In genomic region chr5:49058926-49059325, GRCm38 (mm10) we compare ENCODE assay signal across 15 mouse cellular contexts.
A peak's percentile ranks its signal among the peaks of the same experiment; 100 is the strongest.
DNase-seq lines count a peak whose midpoint lies in the region; ATAC-seq lines count a peak whose summit lies in the region.
"Had no signal": no experiment of that assay in that cellular context is flagged by ENCODE, and none has a peak within 500 bp of the region (broad histone marks: within the 10 kb centered on the region; RNA-seq: fewer than 3 reads in every experiment).

No protein-coding gene starts in this region.

- no peak for ATAC-seq in cerebellum, adult (ENCODE audit: insufficient number of reproducible peaks, low FRiP score, low TSS enrichment)
- ATAC-seq: activated CD4-positive, CD25-positive, alpha-beta regulatory T cell, adult 4 months; CD4-positive, CD25-positive, alpha-beta regulatory T cell, adult 4 months; forebrain, embryonic 14.5 days; forebrain, embryonic 16.5 days; Patski had no signal

- DNase-seq in cerebellum, adult 9-10 months, result peak; percentile 74
- peak; percentile 22 to 25 for DNase-seq in cerebellum, postnatal 10 days
- no peak for DNase-seq in cerebellum, adult 11 months
- peak; percentile 31 for DNase-seq in brain, adult 2 months (ENCODE audit: low read depth, low spot score)
- DNase-seq: adrenal gland, adult 8-10 months; adrenal gland, postnatal 14 days; adrenal gland, postnatal 36 days; B cell, adult 2 months; embryo, embryonic 11 days had no signal
